Mouse (Mus musculus) small intestine, adult 2 months (tissue): ENCODE results near the gene Pknox2. TPM values are rescaled to one million over a fixed set of nuclear protein-coding genes. Genes with fewer than 3 reads are reported as not detected.

Experiments used
- H3K27ac ChIP-seq: fragments of 200-500 bp; 2 replicates; pipeline ENCODE4 v1.5.1; 2012; ENCODE audit warnings: low read depth, low read length, control low read depth, inconsistent platforms; ENCODE audit not compliant: insufficient read depth
- H3K27me3 ChIP-seq: fragments of 200-500 bp; 2 replicates; pipeline ENCODE4 v1.6.1; 2012; ENCODE audit warnings: mild to moderate bottlenecking, moderate library complexity, low read length, inconsistent platforms; ENCODE audit not compliant: control insufficient read depth, insufficient read depth
- H3K36me3 ChIP-seq: fragments of 200-500 bp; 2 replicates; pipeline ENCODE4 v1.6.1; 2012; ENCODE audit warnings: mild to moderate bottlenecking, low read length, control low read depth, inconsistent platforms; ENCODE audit not compliant: control insufficient read depth, insufficient read depth
- H3K4me1 ChIP-seq: fragments of 200-500 bp; 2 replicates; pipeline ENCODE4 v1.6.1; 2012; ENCODE audit warnings: low read length, inconsistent platforms, mixed read lengths; ENCODE audit not compliant: control insufficient read depth, insufficient read depth, insufficient read length
- H3K4me3 ChIP-seq: fragments of 200-500 bp; 2 replicates; pipeline ENCODE4 v1.5.1; 2012; ENCODE audit warnings: low read depth, mild to moderate bottlenecking, control low read depth, inconsistent platforms, low read length, moderate library complexity
- CTCF ChIP-seq: fragments of 200-500 bp; IDR thresholded peaks from 2 replicates; pipeline ENCODE4 v1.5.1; 2012; ENCODE audit warnings: low read depth, mild to moderate bottlenecking, control low read depth, inconsistent platforms, low read length, moderate library complexity, mixed read lengths; ENCODE audit not compliant: insufficient replicate concordance, insufficient read length; ENCODE audit errors: extremely low read depth
- POLR2A ChIP-seq: fragments of 200-500 bp; IDR thresholded peaks from 2 replicates; pipeline ENCODE4 v1.6.1; 2012; ENCODE audit warnings: low read depth, mild to moderate bottlenecking, control low read depth, inconsistent platforms, low read length, moderate library complexity
- WGBS: fragments of 180-500 bp; shearing (Covaris S2); methylation state at CpG from one replicate; pipeline ENCODE4 v1.1.7; 2018; 5-methylcytosine and 5-hydroxymethylcytosine counted together
- polyA plus RNA-seq: library from polyadenylated mRNA; depleted of rRNA; stranded (reverse); fragments of >200 nt; gene quantifications from 2 replicates; pipeline ENCODE4 v1.2.3, GENCODE M21; 2012

The Pknox2 gene
- polyA plus RNA-seq, 1 experiment = 2.7 TPM

DNA sequence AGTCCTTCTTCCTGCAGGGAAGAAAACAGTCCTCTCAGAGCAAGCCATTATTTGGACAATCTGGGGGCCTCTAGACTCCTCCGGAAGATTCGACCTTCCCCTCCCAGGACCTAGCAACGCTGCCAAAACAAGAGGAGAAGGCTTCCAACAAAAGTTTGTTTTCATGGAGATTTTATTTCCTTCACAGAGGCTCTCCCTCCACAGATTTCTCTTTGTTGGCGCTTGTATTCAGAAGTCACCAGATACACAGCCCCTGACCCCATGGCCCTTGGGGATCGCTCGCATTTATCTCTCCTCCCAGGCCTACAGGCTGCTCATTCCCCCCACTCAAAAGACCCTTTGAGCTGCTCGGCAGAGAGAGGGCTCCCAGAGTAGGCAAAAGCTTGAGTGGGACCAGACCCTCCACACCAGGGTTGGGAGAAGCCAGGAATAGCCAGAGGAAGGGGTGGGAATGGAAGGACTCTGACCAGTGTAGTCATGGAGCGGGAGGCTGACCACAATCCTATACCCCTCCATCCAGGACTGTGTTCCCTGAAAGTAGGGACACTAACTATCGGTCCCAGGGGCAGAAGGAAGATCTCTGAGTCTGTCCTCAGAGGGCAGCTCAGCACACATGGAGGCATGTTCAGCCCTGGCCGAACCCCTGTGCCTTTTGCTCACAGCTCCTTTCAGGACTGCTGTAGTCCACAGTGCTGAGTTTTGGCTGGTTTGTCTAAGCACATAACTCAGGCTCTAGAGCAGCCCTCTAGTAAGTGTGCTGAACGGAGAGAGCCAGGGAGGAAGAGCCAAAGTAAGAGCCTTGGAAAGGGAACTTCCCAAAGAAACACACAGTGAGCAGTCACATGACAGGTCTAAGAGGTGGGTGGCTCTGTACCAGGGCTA lies 45.9 kb downstream of the Pknox2 start:
- Histone ChIP-seq H3K4me3 (no peak overlapping the region), H3K27me3 (no peaks in the 10 kb centered on the region), H3K4me1 (no peaks in the 10 kb centered on the region), H3K27ac (peak overlapping the region; percentile 46; the same call in 1 of the 2 replicates), H3K36me3 (no peaks in the 10 kb centered on the region)
- TF ChIP-seq CTCF (no peak), POLR2A (no peak)
- 60% methylated on average over 11 of the region's 11 CpGs for WGBS

GRCm38 (mm10) chr9:37099595-37099994 lies 47.6 kb downstream of the Pknox2 start:
- no peak overlapping the region for H3K4me3 ChIP-seq
- no peaks in the 10 kb centered on the region for H3K36me3 ChIP-seq
- WGBS = 69% methylated on average over 3 of the region's 3 CpGs
- no peaks in the 10 kb centered on the region for H3K4me1 ChIP-seq
- H3K27me3 ChIP-seq = no peaks in the 10 kb centered on the region
- no peak overlapping the region for H3K27ac ChIP-seq
- TF ChIP-seq CTCF (no peak), POLR2A (no peak)

- no peaks in the 10 kb centered on the region for H3K4me1 ChIP-seq
- WGBS = 90% methylated on average over 3 of the region's 3 CpGs
- H3K27ac ChIP-seq = no peak overlapping the region
- no peaks in the 10 kb centered on the region for H3K27me3 ChIP-seq
- H3K4me3 ChIP-seq = no peak overlapping the region
- TF ChIP-seq POLR2A (no peak), CTCF (no peak)
- no peaks in the 10 kb centered on the region for H3K36me3 ChIP-seq
Measured at GRCm38 (mm10) chr9:37098600-37098999, 48.6 kb downstream of the Pknox2 start.

- no peak for TF ChIP-seq CTCF
- Histone ChIP-seq H3K4me1 (no peaks in the 10 kb centered on the region), H3K4me3 (no peak overlapping the region), H3K36me3 (no peaks in the 10 kb centered on the region), H3K27ac (no peak overlapping the region), H3K27me3 (no peaks in the 10 kb centered on the region)
- WGBS = 72% methylated on average over 11 of the region's 11 CpGs
Measured at GRCm38 (mm10) chr9:37094230-37094990, 52.8 kb downstream of the Pknox2 start.

- TF ChIP-seq CTCF (no peak), POLR2A (no peak)
- Histone ChIP-seq H3K4me3 (no peak overlapping the region), H3K4me1 (no peaks in the 10 kb centered on the region), H3K27ac (no peak overlapping the region), H3K27me3 (no peaks in the 10 kb centered on the region), H3K36me3 (no peaks in the 10 kb centered on the region)
- 21% methylated on average over 5 of the region's 5 CpGs for WGBS
Measured at GRCm38 (mm10) chr9:37093086-37093485, 54.1 kb downstream of the Pknox2 start.

DNA sequence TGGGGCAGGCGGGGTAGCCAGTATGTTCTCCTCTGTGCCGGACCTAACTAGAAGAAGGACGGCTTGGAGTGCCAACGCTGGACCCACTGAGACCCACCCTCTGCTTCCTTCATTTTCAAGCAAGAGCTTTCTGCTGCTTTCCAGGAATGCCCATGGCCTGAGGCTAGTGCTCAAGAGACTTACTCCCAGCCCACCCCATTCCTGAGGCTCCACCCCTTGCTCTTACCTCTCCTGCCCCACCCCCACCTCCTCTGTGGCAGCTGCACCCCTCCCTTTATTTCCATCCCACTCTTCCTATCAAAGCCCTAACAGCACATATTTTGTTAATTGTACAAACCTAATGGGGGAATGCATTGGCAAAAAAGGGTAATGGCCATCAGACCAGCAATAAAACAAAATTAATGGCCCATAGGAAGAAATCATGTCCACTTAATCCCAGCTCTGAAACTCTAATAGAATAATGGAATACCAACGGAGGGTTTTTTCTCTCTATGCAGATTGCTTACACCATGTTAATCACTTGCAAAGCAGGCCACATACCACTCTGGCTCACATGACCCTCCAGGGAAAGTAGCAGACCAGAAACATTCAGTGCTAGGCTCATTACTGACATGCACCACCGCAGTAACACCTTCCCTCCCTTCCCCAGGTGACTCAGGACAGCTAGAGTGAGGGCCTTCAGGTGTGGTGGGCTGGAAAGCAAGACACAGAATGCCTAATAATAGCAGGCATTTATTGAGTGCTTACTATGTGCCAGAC lies 57.1 kb downstream of the Pknox2 start:
- Histone ChIP-seq H3K27me3 (no peaks in the 10 kb centered on the region), H3K36me3 (no peaks in the 10 kb centered on the region), H3K27ac (no peak overlapping the region), H3K4me1 (no peaks in the 10 kb centered on the region), H3K4me3 (no peak overlapping the region)
- TF ChIP-seq POLR2A (no peak), CTCF (no peak)
- 76% methylated on average over 6 of the region's 6 CpGs for WGBS
